ENCODE assay signal across 18 mouse cellular contexts in the genomic region with DNA sequence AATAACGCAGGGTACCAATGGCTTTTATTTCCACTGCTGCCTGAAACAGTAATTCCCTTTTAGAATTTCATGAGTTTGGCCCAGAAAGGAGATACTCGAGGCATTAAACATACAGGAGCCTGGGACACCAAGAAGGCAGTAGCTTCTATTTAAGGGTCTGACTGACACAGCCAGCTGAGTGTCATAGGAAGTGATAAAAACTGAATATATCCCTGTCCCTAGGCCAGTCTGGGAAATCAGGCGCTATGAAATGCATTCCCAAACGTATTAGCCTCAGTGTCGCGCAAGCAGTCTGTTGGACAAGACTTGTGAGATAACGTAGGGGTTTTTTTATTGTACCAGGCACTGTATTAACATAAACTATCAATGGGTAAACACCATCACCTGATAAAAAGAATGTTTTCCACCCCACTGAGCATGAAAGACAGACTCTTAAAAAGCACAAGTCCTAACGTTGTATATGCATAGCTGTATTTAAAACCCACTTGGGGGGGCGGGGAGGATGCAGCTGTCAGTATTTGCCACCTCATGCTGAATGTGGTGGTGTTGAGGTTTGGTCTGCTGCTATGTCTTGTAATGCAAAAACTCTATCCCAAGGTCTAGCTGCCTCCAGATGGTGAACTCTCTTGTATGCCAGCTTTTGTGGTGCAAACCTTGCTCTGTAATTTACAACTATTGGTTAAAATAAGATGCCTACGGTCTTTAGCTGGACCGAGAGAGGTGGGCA. TPM values are rescaled to one million over a fixed set of nuclear protein-coding genes. Genes with fewer than 3 reads are reported as not detected.
DNase-seq lines count a peak whose midpoint lies in the region; ATAC-seq and TF ChIP-seq lines count a peak whose summit lies in the region.
"Had no signal": no experiment of that assay in that cellular context is flagged by ENCODE, and none has a peak within 500 bp of the region (broad histone marks: within the 10 kb centered on the region; RNA-seq: fewer than 3 reads in every experiment).

No protein-coding gene starts in this region.

- 0 out of 2 replicates have a peak, but pooled peaks have one; percentile 32 for ATAC-seq in forebrain, embryonic 15.5 days (replicated peaks)
- no peak for ATAC-seq in forebrain, embryonic 12.5 days (ENCODE audit: low FRiP score)
- no peak for ATAC-seq in hindbrain, postnatal 0 days
- no peak for ATAC-seq in midbrain, embryonic 12.5 days (ENCODE audit: low FRiP score, low read depth)
- no peak for ATAC-seq in midbrain, embryonic 16.5 days
- ATAC-seq in erythroblast, adult 5-6 weeks (replicated peaks; ENCODE audit: low FRiP score, poor library complexity, severe bottlenecking), result no peak
- ATAC-seq: forebrain, embryonic 16.5 days; hindbrain, embryonic 16.5 days had no signal

- H3K9me3 ChIP-seq in forebrain, embryonic 15.5 days, result no peaks in the 10 kb centered on the region
- H3K9me3 ChIP-seq in forebrain, embryonic 12.5 days, result no peaks in the 10 kb centered on the region
- no peaks in the 10 kb centered on the region for H3K9me3 ChIP-seq in hindbrain, embryonic 10.5 days
- no peaks in the 10 kb centered on the region for H3K9me3 ChIP-seq in hindbrain, postnatal 0 days (ENCODE audit: low read length)
- H3K9me3 ChIP-seq in midbrain, embryonic 12.5 days, result no peaks in the 10 kb centered on the region
- H3K9me3 ChIP-seq in midbrain, embryonic 16.5 days (replicated peaks; ENCODE audit: control insufficient read depth, low read length, poor library complexity, severe bottlenecking), result no peaks in the 10 kb centered on the region
- H3K9me3 ChIP-seq: embryonic facial prominence, embryonic 12.5 days; G1E; liver, embryonic 15.5 days had no signal

- DNase-seq in hindbrain, embryonic 10.5 days (ENCODE audit: low spot score), result no peak
- no peak for DNase-seq in hindbrain, postnatal 0 days (ENCODE audit: low spot score)
- no peak for DNase-seq in lung, postnatal 36 days
- DNase-seq: adrenal gland, postnatal 14 days; B cell, adult 2 months; cerebellum, postnatal 25 days had no signal

- H3K4me1 ChIP-seq in forebrain, embryonic 15.5 days, result peaks cover 12% of the 10 kb centered on the region; the same call in 1 of the 2 replicates
- peaks cover 27% of the 10 kb centered on the region for H3K4me1 ChIP-seq in forebrain, embryonic 12.5 days
- H3K4me1 ChIP-seq in hindbrain, embryonic 10.5 days (replicated peaks), result peaks cover 42% of the 10 kb centered on the region
- H3K4me1 ChIP-seq in hindbrain, postnatal 0 days (ENCODE audit: insufficient read depth, low read length), result peaks cover 3% of the 10 kb centered on the region; the same call in 1 of the 2 replicates
- peaks cover 32% of the 10 kb centered on the region for H3K4me1 ChIP-seq in midbrain, embryonic 12.5 days
- no peaks in the 10 kb centered on the region; the same call in 1 of the 2 replicates for H3K4me1 ChIP-seq in midbrain, embryonic 16.5 days (ENCODE audit: control insufficient read depth, insufficient read depth, low read length)

- H3K27ac ChIP-seq in forebrain, embryonic 15.5 days (replicated peaks), result no peak overlapping the region
- H3K27ac ChIP-seq in forebrain, embryonic 12.5 days, result no peak overlapping the region
- peak overlapping the region; percentile 37; the same call in 1 of the 2 replicates for H3K27ac ChIP-seq in hindbrain, embryonic 10.5 days
- H3K27ac ChIP-seq in hindbrain, postnatal 0 days, result no peak overlapping the region
- peak overlapping the region; percentile 26; the same call in 1 of the 2 replicates for H3K27ac ChIP-seq in midbrain, embryonic 12.5 days (replicated peaks)
- no peak overlapping the region for H3K27ac ChIP-seq in midbrain, embryonic 16.5 days (ENCODE audit: low read length)
- H3K27ac ChIP-seq: embryonic facial prominence, embryonic 12.5 days; liver, embryonic 15.5 days; macrophage had no signal

- H3K27me3 ChIP-seq in forebrain, embryonic 15.5 days, result no peaks in the 10 kb centered on the region
- H3K27me3 ChIP-seq in forebrain, embryonic 12.5 days, result 0 out of 2 replicates have a peak, but pooled peaks cover 2% of the 10 kb centered on the region
- H3K27me3 ChIP-seq in hindbrain, embryonic 10.5 days (ENCODE audit: insufficient read depth, poor library complexity, severe bottlenecking), result 0 out of 2 replicates have a peak, but pooled peaks cover 4% of the 10 kb centered on the region
- no peaks in the 10 kb centered on the region for H3K27me3 ChIP-seq in hindbrain, postnatal 0 days (ENCODE audit: insufficient read depth, low read length)
- no peaks in the 10 kb centered on the region for H3K27me3 ChIP-seq in midbrain, embryonic 12.5 days
- H3K27me3 ChIP-seq in midbrain, embryonic 16.5 days (ENCODE audit: control insufficient read depth, insufficient read depth, low read depth, low read length), result no peaks in the 10 kb centered on the region
- H3K27me3 ChIP-seq: embryonic facial prominence, embryonic 12.5 days; liver, embryonic 15.5 days had no signal

- no peaks in the 10 kb centered on the region for H3K36me3 ChIP-seq in forebrain, embryonic 15.5 days
- no peaks in the 10 kb centered on the region for H3K36me3 ChIP-seq in forebrain, embryonic 12.5 days (replicated peaks)
- H3K36me3 ChIP-seq in hindbrain, embryonic 10.5 days, result no peaks in the 10 kb centered on the region
- no peaks in the 10 kb centered on the region for H3K36me3 ChIP-seq in hindbrain, postnatal 0 days (ENCODE audit: insufficient read depth, low read length)
- H3K36me3 ChIP-seq in midbrain, embryonic 12.5 days, result no peaks in the 10 kb centered on the region
- H3K36me3 ChIP-seq in midbrain, embryonic 16.5 days (ENCODE audit: control insufficient read depth, insufficient read depth, low read length), result no peaks in the 10 kb centered on the region
- H3K36me3 ChIP-seq: embryonic facial prominence, embryonic 12.5 days; G1E; liver, embryonic 15.5 days had no signal

- H3K9ac ChIP-seq in forebrain, embryonic 15.5 days (replicated peaks), result no peak overlapping the region
- H3K9ac ChIP-seq in forebrain, embryonic 12.5 days, result no peak overlapping the region
- H3K9ac ChIP-seq in hindbrain, postnatal 0 days (replicated peaks; ENCODE audit: low read length), result no peak overlapping the region
- H3K9ac ChIP-seq in midbrain, embryonic 12.5 days (replicated peaks), result no peak overlapping the region
- no peak overlapping the region for H3K9ac ChIP-seq in midbrain, embryonic 16.5 days (ENCODE audit: low read depth, low read length)
- H3K9ac ChIP-seq: embryonic facial prominence, embryonic 12.5 days; liver, embryonic 15.5 days had no signal

- TF ChIP-seq CTCF in hindbrain, postnatal 0 days (IDR thresholded peaks at IDR 0.05; ENCODE audit: low read depth), result no peak

- H3K4me2 ChIP-seq in forebrain, embryonic 15.5 days (replicated peaks), result no peak overlapping the region
- H3K4me2 ChIP-seq in forebrain, embryonic 12.5 days, result no peak overlapping the region
- no peak overlapping the region for H3K4me2 ChIP-seq in hindbrain, postnatal 0 days (ENCODE audit: low read depth, low read length)
- H3K4me2 ChIP-seq in midbrain, embryonic 12.5 days (replicated peaks), result no peak overlapping the region
- H3K4me2 ChIP-seq in midbrain, embryonic 16.5 days (ENCODE audit: low read length), result no peak overlapping the region
- H3K4me2 ChIP-seq: embryonic facial prominence, embryonic 12.5 days; liver, embryonic 15.5 days had no signal

- 33% methylated on average over 11 of the region's 11 CpGs for WGBS in forebrain, embryonic 15.5 days
- WGBS in forebrain, embryonic 12.5 days, result 46% methylated on average over 11 of the region's 11 CpGs
- 64% methylated on average over 11 of the region's 11 CpGs for WGBS in hindbrain, embryonic 10.5 days
- WGBS in hindbrain, postnatal 0 days, result 47% methylated on average over 11 of the region's 11 CpGs
- WGBS in midbrain, embryonic 12.5 days, result 45% methylated on average over 11 of the region's 11 CpGs
- WGBS in midbrain, embryonic 16.5 days, result 36% methylated on average over 11 of the region's 11 CpGs

- H3K4me3 ChIP-seq in forebrain, embryonic 15.5 days, result no peak overlapping the region
- H3K4me3 ChIP-seq in forebrain, embryonic 12.5 days (replicated peaks), result no peak overlapping the region
- H3K4me3 ChIP-seq in hindbrain, embryonic 10.5 days, result no peak overlapping the region
- no peak overlapping the region for H3K4me3 ChIP-seq in hindbrain, postnatal 0 days (ENCODE audit: low read length)
- H3K4me3 ChIP-seq in midbrain, embryonic 12.5 days, result no peak overlapping the region
- H3K4me3 ChIP-seq in midbrain, embryonic 16.5 days (ENCODE audit: low read depth, low read length), result no peak overlapping the region
- H3K4me3 ChIP-seq: embryonic facial prominence, embryonic 12.5 days; liver, embryonic 15.5 days had no signal

RNA-seq across cellular contexts. Expression of gene Gpam, which starts 6.4 kb away (rescaled TPM):
- 22.1 and 22.3 TPM in 2 replicates for polyA plus RNA-seq in forebrain, embryonic 15.5 days (2015; fragmentation: Nextera tagmentation; extraction: Ambion mirVana)
- 21.5 and 24.4 TPM in 2 replicates for polyA plus RNA-seq in forebrain, embryonic 12.5 days (2016; fragmentation: Nextera tagmentation; extraction: Ambion mirVana)
- 20.1 and 20.5 TPM in 2 replicates for polyA plus RNA-seq in hindbrain, embryonic 10.5 days (2016; fragmentation: Nextera tagmentation; extraction: Ambion mirVana)
- 84.2 and 85.1 TPM in 2 replicates for total RNA-seq in hindbrain, postnatal 0 days (2014; rRNA removed)
- 20.7 and 20.9 TPM in 2 replicates for polyA plus RNA-seq in hindbrain, postnatal 0 days (2015; fragmentation: Nextera tagmentation; extraction: Ambion mirVana)
- 26.2 and 27.1 TPM in 2 replicates for polyA plus RNA-seq in midbrain, embryonic 12.5 days (2016; fragmentation: Nextera tagmentation; extraction: Ambion mirVana)
- polyA plus RNA-seq in midbrain, embryonic 16.5 days (2015; fragmentation: Nextera tagmentation; extraction: Ambion mirVana), result 25.2 and 28.3 TPM in 2 replicates
- 0.38 and 1.0 TPM in 2 replicates for total RNA-seq in erythroblast, adult 5-6 weeks (2015; ENCODE audit: low replicate concordance)
- total RNA-seq in erythroblast, adult 5-6 weeks (2017; ENCODE audit: low replicate concordance), result 1.7 and 1.9 TPM in 2 replicates

RNA-seq across cellular contexts. Expression of gene Tectb, which starts 59.9 kb away (rescaled TPM):
- 0.28 TPM in 1 of 2 replicates, not detected in the other for polyA plus RNA-seq in forebrain, embryonic 15.5 days (2015; fragmentation: Nextera tagmentation; extraction: Ambion mirVana)
- polyA plus RNA-seq in forebrain, embryonic 12.5 days (2016; fragmentation: Nextera tagmentation; extraction: Ambion mirVana), result 0.13 and 0.36 TPM in 2 replicates
- not detected in 2 replicates for polyA plus RNA-seq in hindbrain, embryonic 10.5 days (2016; fragmentation: Nextera tagmentation; extraction: Ambion mirVana)
- total RNA-seq in hindbrain, postnatal 0 days (2014; rRNA removed), result 0.10 TPM in 1 of 2 replicates, not detected in the other
- polyA plus RNA-seq in hindbrain, postnatal 0 days (2015; fragmentation: Nextera tagmentation; extraction: Ambion mirVana), result 0.10 and 0.13 TPM in 2 replicates
- polyA plus RNA-seq in midbrain, embryonic 12.5 days (2016; fragmentation: Nextera tagmentation; extraction: Ambion mirVana), result 0.31 TPM in 2 replicates
- polyA plus RNA-seq in midbrain, embryonic 16.5 days (2015; fragmentation: Nextera tagmentation; extraction: Ambion mirVana), result 0.15 and 0.41 TPM in 2 replicates
- not detected in 2 replicates for total RNA-seq in erythroblast, adult 5-6 weeks (2015; ENCODE audit: low replicate concordance)
- total RNA-seq in erythroblast, adult 5-6 weeks (2017; ENCODE audit: low replicate concordance), result not detected in 2 replicates
- polyA plus RNA-seq: forebrain, embryonic 16.5 days; G1E; hindbrain, embryonic 16.5 days; kidney, embryonic 14.5 days; macrophage had no signal

Comparison
In these comparisons a context has a peak if more than half of its experiments do, and no peak if none do; other contexts are left out.
1. H3K27ac ChIP-seq: peak in hindbrain, embryonic 10.5 days (single experiment) and midbrain, embryonic 12.5 days (single experiment); none in forebrain, embryonic 15.5 days (single experiment), forebrain, embryonic 12.5 days (single experiment), hindbrain, postnatal 0 days (single experiment) and midbrain, embryonic 16.5 days (single experiment).